8 mouse cellular contexts compared by ENCODE assay signal in the genomic region with DNA sequence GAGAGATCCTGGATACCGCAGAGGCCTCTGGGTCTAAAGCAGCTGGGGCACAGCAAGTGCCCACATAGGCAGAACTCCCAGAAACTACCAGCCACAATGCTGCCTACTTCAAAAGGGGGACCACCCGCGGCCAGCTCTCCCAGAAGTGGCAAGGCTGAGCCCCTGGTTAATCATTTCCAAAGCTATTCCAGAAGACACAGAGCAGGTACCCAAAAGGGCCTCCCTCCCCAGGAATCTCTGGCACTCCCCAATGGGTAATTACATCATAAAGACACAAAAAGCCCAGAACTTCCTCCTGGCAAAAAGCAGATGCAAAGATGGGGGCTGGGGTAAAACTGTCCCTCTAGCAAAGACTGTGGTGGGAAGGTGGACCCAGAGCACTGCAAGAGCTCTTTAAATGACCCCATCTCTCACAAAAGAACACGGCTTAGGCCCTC. TPM values are rescaled to one million over a fixed set of nuclear protein-coding genes. Genes with fewer than 3 reads are reported as not detected.
DNase-seq lines count a peak whose midpoint lies in the region; ATAC-seq and TF ChIP-seq lines count a peak whose summit lies in the region.

No protein-coding gene starts in this region.

- H3K79me3 ChIP-seq in C2C12 (ENCODE audit: low read depth) = peaks cover 57% of the 10 kb centered on the region

- peak; percentile 27 for DNase-seq in NIH3T3 (ENCODE audit: low read depth)
- peak; percentile 58 for DNase-seq in forelimb bud, embryonic 11.5 days (ENCODE audit: low read depth, low spot score)
- DNase-seq in kidney, postnatal 10 days = peak; percentile 79
- no peak for DNase-seq in left cerebral cortex, adult 9 months (ENCODE audit: low spot score in 2 of 2)
- no peak for DNase-seq in gastrocnemius, postnatal 36 days

- TF ChIP-seq CTCF in C2C12 (IDR thresholded peaks at IDR 0.05; ENCODE audit: control insufficient read depth, insufficient read depth, insufficient read length) = no peak

- H3K79me2 ChIP-seq in C2C12 (ENCODE audit: control insufficient read depth, insufficient read depth) = peaks cover 87% of the 10 kb centered on the region

- H3K4me3 ChIP-seq in C2C12 (ENCODE audit: insufficient read depth, poor library complexity, severe bottlenecking) = no peak overlapping the region

- intact Hi-C loops in gastrocnemius, postnatal 36 days (cut with DNase I) = no loop called here

- peak overlapping the region; percentile 44 for H3ac ChIP-seq in C2C12 (ENCODE audit: control insufficient read depth, insufficient read length, low read depth)

- peak; percentile 36 for ATAC-seq in megakaryocyte, adult 5-6 weeks (ENCODE audit: poor library complexity, severe bottlenecking)
- no peak for ATAC-seq in megakaryocyte-erythroid progenitor cell, adult 5-6 weeks (replicated peaks; ENCODE audit: low FRiP score, low TSS enrichment, poor library complexity, severe bottlenecking)

- no peaks in the 10 kb centered on the region for H3K27me3 ChIP-seq in C2C12 (ENCODE audit: control insufficient read depth, insufficient read depth, insufficient read length)

- peaks cover 25% of the 10 kb centered on the region for H3K36me3 ChIP-seq in C2C12 (ENCODE audit: control insufficient read depth, insufficient read depth)

TF ChIP-seq in C2C12, 6 proteins besides CTCF, POLR2A, EP300 and RAD21:
- TF ChIP-seq MAX (IDR thresholded peaks at IDR 0.05) (no peak), FOSL1 (IDR thresholded peaks at IDR 0.05; ENCODE audit: insufficient read depth, low read length, poor library complexity, severe bottlenecking) (no peak), MYOD1 (IDR thresholded peaks at IDR 0.05; ENCODE audit: control insufficient read depth, insufficient read length, low read depth) (no peak), MYOG (IDR thresholded peaks at IDR 0.05; ENCODE audit: control insufficient read depth, extremely low read depth, insufficient read length) (no peak), USF1 (IDR thresholded peaks at IDR 0.05; ENCODE audit: low read depth) (no peak), CEBPB (IDR thresholded peaks at IDR 0.05; ENCODE audit: low read depth) (no peak)

RNA-seq across cellular contexts. Expression of a gene that starts 41.4 kb away (rescaled TPM):
- 20.7 TPM for polyA plus RNA-seq in C2C12 (2012; fragmentation: generic; extraction: Trizol)
- total RNA-seq in megakaryocyte, adult 5-6 weeks (2015) = 26.9 and 37.5 TPM in 2 replicates
- total RNA-seq in megakaryocyte, adult 5-6 weeks (2017) = 26.7 and 28.3 TPM in 2 replicates
- 10 to 100 TPM; 12.7 to 17.3 TPM for total RNA-seq in gastrocnemius, postnatal 36 days (2021)
- total RNA-seq in megakaryocyte-erythroid progenitor cell, adult 5-6 weeks (2014; fragmentation: Nextera tagmentation) = 70.9 and 80.1 TPM in 2 replicates
- total RNA-seq in megakaryocyte-erythroid progenitor cell, adult 5-6 weeks (2017) = 27.2 and 42.9 TPM in 2 replicates

Comparison
In these comparisons a context has a peak if more than half of its experiments do, and no peak if none do; other contexts are left out.
1. DNase-seq: peak in NIH3T3 (single experiment), forelimb bud, embryonic 11.5 days (single experiment) and kidney, postnatal 10 days (single experiment); none in left cerebral cortex, adult 9 months (0 of 2) and gastrocnemius, postnatal 36 days (0 of 2).